Mouse (Mus musculus): ENCODE results near the gene Git2.

The Git2 gene

DNA sequence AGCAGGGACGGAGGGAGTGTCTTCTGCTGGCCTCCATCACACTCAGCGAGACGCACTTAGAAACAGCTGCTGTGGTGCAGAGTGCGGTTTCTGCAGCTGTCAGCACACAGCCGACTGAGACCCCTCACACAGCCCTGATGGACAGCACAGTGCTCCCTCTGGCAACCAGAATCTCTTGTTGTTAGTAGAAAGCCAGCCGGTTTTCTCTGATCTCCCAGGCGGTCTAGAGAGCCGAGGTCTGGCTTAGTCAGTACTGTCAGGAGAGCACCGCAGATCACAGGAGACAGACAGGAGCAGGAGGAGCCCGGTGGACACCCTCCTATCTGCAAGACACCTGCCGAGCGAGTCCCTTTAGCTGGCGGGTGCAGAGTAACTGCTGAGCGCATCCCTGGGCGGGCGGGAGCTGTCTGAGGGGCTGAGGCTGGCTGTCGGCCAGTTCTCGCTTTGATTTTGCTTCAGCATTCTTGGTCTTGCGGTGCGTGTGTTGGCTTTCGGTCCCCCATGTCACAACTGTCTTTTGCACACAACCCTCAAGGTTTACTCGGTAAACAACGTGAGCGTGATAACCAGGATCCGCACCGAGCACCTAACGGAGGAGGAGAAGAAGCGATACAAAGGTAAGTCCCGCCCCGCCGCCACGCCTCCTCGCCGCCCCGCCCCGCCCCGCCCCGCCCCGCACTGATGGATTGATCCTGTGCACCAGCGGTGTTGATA lies 21.1 kb upstream of the Git2 start:
- no peak for DNase-seq (ENCODE audit: low spot score in 2 of 2)

DNA sequence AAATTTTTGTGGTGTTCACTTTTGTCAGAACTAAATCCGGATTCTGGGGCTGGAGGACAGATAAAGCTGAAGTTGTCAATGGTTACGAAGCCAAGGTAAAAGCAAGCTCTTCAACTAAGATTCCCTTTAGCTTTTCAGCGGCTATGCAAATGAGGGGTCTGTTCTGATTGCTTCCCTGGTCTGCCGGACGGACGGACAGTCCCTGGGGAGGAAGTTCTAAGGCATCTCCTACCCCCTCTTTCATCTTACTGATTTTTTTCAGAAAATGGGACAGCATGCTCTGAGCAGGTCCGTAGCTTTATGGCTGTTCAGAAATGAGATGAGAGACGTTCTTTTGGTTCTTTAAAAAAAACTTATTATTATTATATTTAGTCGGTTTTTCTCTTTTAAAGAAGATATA lies 20.3 kb upstream of the Git2 start:
- no peak for DNase-seq (ENCODE audit: low spot score in 2 of 2)

DNA sequence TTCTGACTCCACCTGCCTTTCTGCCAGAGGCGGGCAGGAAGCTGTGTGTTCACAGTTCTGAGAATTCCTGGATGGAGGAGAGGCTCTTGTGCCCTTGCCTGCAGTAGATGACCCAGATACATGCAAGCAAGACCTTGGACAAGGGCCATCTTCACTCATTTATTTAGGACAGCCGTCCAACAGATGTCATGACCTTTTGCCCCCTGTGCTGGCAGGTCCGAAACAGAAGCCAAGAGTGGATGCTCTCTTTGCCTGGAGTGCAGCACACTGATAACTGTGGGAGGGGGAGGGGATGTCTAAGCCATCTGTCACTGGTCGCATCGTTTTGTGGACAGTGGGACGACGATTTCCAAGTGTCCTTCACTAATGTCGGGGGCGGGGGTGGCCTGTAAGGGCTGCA lies 19.9 kb upstream of the Git2 start:
- no peak for DNase-seq (ENCODE audit: low spot score in 2 of 2)

DNA sequence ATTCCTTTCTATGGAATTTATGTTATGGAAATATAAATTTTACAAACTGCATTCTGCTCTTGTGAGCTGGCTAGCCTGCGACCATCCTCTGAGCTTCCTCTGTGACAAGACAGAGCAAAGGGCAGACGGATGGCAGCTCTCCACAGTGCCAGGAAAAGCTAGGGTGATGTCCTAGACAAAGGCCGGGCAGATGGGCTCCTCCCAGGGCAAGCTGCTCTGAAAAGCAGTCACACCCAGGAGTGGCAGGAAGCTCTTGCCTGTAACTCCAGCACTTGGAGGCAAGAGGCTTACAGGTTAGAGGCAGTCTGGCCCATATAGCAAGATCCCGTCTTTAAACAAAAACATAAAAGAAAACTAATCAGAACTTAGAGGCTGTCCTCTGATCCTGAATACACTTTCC lies 19.3 kb upstream of the Git2 start:
- DNase-seq (ENCODE audit: low spot score in 2 of 2) = no peak

DNA sequence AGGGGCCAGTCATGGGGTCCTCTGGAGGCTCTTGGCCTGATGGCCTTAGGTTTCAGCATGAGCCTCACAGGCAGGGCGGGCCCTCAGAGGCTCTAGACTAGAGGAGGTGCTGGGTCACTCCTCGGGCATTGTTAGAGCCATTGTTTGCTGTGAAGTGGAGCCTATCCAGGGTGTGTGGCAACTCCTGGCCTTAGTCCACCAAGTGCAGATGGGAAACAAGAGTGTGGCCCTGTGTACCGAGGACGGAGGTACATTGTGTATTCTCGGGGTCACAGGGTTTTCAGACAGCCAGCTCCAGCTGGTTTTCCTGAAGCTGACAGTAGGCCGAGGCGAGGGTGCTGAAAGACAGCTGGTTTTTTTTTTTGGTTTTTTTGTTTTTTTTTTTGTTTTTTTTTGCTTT lies 18.0 kb upstream of the Git2 start:
- DNase-seq (ENCODE audit: low spot score in 2 of 2) = no peak

DNA sequence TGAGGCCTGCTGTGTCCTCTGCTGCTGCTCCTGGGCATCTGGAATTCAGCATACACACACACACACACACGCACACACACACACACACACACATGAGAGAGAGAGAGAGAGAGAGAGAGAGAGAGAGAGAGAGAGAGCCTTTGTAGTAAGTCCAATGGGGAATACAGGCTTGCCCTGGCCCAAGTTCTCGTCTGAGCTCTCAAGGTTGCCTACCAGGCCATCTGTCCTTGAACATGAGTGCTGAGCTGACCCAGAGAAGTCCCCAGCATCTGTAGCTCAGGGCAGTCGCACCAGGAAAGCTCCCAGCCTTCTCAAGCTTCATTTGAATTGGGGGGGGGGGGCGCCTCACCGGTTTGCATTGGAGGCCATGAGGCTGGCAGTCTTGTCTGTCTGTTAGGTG lies 9.9 kb upstream of the Git2 start:
- DNase-seq (ENCODE audit: low spot score in 2 of 2) = no peak

DNA sequence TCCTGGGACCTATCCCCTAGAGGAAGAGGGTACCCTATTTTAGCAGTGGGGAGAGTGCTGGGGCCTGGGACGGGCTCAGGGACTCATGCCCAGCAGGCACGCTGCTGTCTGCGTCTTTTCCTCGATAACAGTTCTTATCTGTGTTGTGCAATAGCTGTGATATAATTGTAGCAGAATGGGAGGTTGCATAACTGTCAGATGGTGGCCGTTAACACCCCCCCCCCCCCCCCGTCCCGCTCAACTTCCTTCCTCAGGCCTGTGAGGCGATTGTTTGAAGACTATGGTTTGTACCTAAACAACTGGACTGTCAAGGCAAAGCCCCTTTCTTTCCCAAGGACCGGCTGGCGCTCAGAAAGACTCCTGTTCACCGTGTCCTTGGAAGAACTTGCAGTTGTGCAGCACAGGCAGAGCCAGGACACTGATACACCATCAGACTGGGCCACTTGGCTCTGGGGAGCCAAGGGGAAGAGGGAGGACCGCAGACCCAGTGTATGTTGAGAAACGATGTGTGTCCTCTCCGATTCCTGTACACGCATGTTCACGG lies 9.4 kb upstream of the Git2 start:
- DNase-seq (ENCODE audit: low spot score in 2 of 2) = no peak

DNA sequence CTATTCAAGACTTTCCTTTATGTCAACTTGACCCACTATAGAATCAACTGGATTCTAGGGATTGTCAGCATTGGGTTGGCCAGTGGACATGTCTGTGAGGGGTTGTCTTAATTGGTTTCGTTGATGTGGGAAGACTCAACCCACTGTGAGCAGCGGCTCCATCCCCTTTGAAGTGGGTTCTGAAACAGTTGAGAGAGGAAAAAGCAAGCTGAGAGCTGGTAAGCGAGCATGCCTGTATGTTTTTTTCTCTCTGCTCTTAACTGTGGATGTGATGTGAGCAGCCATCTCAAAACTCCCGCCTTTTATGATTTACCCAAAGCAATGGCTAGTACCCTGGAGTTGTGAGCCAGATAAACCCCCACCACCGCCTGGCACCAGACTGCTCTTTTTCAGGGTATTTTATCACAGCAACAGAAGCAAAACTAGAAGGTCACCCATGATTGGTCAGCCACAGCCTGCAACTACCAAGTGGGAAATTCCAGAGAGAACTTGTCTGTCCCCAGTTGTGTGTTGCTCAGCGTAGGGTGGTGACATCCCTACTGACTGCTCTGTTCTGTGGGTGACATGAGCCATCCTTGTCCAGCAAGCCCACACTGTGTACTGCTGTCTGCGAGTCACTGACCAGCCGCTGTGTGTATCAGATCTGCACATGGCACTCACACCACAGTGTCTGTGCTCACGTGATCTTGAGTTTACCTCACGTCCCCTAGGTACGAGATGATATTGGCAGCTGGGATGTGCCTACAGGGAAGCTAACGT lies 8.3 kb upstream of the Git2 start:
- no peak for DNase-seq (ENCODE audit: low spot score in 2 of 2)

DNA sequence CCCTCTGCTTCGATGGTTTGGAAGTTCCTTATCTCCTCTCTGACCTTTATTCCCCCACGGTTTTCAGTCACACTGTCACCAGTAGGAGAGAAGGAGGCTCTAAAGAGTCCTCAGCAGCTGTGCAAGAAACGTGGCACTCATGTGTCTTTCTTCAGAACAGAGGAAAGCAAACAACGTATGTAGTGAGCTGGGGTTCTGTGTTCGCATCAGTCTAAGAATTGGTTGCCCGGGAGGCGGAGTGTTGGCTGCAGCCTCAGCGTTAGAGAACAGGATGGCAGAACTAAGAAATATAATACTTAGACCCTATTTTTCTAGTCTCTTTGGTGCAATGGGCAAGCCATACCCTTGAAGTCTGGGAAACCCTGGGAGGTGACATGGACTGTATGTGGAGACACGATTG lies 7.7 kb upstream of the Git2 start:
- no peak for DNase-seq (ENCODE audit: low spot score in 2 of 2)

DNA sequence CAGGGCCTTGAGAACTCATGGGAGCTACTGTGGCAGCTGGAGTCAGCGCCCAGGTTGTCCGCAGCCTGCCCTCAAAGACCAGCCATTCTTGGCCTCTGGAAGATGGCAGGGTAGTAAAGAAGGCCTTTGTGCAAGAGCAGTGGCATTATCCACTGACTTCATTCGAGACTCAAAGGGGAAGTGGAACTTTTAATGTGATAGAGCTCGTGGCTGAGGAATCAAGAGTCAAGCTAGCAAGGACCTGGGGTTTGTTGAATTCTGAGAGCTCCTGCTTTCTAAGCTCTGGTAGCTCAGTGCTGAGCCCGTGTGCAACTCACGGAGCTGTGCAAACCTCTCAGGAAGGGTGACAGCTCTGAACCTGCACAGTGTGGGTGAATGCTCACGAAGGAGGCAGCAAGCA lies 5.6 kb upstream of the Git2 start:
- no peak for DNase-seq (ENCODE audit: low spot score in 2 of 2)

DNA sequence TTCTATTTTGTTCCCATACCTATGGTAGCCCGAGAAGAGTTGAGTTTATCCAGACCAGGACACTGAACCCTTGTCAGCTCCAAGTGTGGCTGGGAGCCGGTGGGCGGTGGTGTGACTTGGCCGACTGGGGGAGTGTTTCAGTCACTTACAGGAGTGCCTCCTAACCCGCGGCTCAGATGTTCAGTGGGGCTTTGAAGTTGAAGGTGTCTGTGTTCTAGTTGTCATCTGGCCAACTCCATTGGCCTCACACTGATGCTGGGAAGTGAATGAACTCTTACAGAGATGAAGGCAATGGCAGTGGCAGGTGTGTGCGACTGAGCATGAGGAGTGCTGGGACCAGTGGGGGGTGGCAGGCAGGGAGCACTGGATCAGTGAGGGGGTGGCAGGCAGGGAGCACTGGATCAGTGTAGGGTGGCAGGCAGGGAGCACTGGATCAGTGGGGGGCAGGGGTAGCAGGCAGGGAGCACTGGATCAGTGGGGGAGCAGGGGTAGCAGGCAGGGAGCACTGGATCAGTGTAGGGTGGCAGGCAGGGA lies 4.7 kb upstream of the Git2 start:
- no peak for DNase-seq (ENCODE audit: low spot score in 2 of 2)

DNA sequence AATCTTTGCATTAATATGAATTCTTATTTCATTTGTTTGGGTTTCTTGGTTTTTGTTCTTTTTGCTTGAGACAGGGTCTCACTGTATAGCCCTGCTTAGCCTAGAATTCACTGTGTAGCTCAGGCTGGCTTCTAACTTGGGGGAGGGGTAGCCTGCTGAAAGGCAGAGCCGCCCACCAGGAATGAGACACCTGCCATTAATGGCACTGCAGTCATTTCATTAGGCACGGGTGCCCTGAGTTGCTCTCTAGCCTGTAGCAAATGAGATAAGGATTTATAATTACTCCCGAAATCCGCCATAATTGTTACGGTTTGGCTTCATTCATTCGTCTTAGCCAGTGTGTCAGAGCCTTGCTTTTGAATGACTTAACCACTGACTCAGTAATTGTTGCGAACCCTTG lies 857 bp upstream of the Git2 start:
- DNase-seq (ENCODE audit: low spot score in 2 of 2) = no peak

DNA sequence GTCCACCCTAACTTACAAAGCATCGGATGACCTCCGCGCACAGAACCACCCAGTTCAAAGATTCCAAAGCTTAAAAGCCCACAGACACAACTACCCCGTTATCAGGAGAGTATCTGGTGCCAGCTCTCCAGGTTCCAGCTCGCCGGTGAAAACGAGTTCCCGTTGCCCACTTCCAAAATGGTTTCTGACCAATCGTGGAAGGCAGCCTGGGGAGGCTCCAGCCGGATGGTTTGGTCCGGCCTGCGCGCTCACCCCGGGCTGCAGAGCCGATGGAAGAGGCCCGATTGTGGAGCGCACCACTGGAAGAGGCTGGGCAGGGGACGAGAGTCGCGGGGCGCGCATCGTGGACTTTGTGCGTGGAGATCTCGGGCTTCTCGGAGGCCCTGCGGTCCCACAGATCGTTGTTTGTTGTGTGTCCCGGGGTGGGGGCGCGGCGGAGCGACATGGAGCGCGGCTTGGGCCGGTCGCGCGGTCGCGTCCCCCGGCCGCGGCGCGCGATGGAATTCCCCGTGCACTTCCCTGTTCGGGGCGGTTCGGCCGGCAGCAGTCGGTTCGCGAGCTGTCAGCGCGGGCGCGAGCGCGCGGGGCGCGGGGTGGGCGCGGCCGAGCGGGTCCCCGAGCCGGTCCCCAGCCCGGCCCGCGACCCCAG lies 790 bp downstream of the Git2 start, which contains the start of gene Ankrd13a:
Gene Ankrd13a, plus strand, starts transcription at position 275 of the 649 bp plus-strand sequence.
- DNase-seq (ENCODE audit: low spot score in 2 of 2) = peak; percentile 78 to 86

DNA sequence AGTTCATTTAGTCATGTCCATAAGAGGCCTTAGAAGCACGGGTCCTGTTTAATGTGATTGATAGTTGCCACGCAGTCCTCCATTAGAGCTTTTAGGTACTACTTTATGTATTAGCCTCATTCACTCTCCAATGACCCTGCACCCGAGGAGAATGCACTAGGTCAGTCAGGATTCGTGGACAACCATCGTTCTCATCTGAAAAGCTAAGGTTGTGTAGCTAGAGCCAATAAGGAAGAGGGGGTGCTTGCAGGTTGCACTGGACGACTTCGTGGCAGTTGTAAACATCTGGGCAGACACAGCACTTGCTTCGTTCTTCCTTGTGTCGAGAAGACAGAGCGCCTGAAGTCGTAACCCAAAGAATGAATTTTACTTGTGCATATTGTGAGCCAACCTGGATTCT lies 1.5 kb downstream of the Git2 start:
- DNase-seq (ENCODE audit: low spot score in 2 of 2) = no peak

DNA sequence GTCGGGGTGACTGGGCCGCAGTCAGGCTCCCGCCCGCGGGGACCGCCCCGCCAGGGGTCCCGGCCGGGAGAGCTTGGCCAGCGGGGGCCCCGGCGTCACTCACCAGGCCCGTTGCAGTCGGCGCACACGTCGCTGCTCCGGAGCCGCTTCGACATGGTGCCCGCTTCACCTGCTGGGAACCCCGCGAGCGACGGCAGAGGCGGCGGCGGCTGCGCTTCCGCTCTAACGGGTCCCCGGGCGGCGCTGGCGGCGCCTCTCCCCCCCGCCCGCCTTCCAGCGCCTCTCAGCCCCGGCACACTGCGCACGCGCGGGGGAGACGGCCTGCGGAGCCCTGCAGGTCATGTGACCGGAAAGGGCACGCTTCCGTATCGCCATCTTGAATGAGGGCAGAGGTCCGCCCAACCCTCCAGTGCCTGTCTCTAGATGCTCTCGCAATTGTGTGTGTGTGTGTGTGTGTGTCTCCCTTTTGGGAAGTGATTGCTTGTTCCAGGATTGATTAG lies 2.1 kb downstream of the Git2 start:
- peak; percentile 95 to 97 for DNase-seq (ENCODE audit: low spot score in 2 of 2)

DNA sequence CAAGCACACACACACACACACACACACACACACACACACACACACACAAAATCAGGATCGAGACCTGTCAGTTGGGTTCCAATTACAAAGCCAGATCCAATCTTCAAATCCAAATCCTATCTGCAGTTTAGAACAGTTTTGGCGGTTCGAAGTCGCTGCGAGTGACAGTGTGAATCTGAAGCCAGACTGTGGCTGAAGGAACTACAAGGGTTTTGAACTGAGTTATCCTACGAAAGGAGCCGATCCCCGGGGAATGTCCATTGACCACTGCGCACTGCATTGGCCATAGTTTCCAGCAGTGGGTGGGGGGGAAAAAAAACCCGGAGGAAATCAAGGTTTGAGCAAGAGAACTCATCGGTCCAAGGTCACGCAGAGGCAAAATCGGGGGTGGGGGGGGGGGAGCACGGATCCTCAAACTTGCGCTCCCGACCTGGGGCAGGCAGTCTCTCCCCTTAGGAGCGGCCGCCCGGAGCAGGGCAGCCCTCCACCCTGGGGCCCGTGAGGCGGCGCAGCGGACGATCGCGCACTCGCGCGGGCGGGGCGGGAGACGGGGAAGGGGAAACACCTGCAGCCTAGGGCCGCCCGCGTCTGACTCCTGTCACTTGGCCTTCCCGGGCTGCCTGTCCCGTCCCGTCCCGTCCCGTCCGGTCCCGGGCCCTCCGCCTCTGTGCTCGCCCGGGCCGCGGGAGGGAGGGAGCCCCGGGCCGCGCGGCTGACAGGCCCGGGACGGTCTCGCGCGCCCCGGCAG lies 2.7 kb downstream of the Git2 start:
- DNase-seq (ENCODE audit: low spot score in 2 of 2) = peak; percentile 59 to 66

DNA sequence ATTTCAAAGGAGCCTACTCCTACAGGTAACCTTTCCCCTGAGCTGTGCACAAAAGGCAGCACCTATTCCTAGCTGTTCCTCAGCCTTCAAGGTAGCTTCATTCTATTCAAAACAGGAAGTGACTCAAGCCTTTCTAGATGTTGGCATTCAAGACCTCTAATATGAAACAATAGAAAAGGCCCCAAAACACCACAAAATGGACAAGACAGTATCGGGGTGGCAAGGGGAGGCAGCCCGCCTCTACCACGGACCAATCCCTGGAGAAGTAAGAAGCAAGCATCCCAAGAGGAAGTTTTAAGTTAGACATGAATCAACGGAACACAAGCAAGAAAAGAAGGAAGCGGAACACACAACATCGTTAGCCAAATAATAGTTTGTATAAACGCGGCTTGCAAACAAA lies 3.5 kb downstream of the Git2 start:
- DNase-seq (ENCODE audit: low spot score in 2 of 2) = no peak

DNA sequence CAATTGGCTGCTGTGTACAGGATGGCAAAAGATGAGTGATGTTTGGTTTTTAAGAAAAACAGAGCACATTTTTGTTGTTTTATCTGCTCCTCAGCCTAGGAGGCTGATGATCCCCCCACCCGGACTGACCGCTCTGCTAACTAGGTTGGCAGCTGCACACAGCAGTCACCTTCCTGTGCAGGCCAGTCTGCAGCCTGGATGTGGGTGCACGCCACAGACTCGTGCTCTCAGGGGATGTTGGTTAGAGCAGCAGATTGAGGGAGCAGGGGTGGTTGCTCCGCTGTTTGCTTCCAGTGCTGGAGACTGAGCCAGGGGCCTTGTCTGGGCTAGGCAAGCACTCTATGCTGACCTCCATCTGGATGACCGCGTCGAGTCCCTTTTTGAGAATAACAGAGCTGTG lies 5.5 kb downstream of the Git2 start:
- DNase-seq (ENCODE audit: low spot score in 2 of 2) = no peak

DNA sequence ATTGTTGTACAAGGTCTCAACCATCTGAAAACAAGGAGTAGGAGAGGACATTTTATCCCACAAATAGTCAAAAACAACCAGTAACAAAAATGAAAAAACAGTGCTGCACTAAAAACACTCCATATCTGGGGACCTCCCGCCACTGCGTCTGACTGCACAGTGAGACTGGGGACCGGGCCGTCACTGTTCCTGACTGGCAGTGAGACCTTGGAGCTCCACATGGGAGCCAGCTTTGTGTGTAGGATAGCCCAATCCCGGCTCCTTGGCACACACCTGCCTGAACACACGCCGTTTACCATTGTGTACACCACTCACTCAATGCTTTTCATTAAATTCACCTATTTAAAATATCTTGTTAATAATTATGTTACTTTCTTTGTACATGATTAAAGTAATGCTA lies 8.1 kb downstream of the Git2 start:
- no peak for DNase-seq (ENCODE audit: low spot score in 2 of 2)

DNA sequence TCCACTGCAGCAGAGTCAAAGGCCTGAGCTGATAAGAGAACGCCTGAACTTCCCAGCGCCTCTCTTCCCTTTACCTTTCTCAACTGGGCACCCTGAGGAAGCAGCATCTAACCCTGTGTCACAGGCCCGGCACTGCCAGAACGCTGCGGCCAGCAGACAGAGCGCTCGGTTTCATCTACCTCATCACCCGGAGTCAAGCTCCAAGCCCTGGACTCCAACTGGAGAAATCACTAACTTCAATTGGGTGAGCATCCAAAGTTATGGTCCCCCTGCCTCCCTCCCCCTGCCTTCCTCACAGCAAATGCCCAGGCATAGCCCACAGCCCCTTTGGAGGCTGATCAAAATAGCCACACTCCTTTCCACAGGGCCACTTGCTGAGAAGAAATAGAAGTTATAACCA lies 8.6 kb downstream of the Git2 start:
- no peak for DNase-seq (ENCODE audit: low spot score in 2 of 2)
